Mouse (Mus musculus): ENCODE results near the gene Ttyh1. TPM values are rescaled to one million over a fixed set of nuclear protein-coding genes. Genes with fewer than 3 reads are reported as not detected.
A peak's percentile ranks its signal among the peaks of the same experiment; 100 is the strongest.

Ttyh1 gene
- total and polyA plus RNA-seq, 2 experiments = 0.65 to 2.4 TPM

- TF ChIP-seq CTCF (IDR thresholded peaks at IDR 0.05; ENCODE audit: low read depth, low read length) = no peak
- peak; percentile 38; the same call in 1 of the 2 replicates for TF ChIP-seq POLR2A (IDR thresholded peaks at IDR 0.05; ENCODE audit: extremely low read depth, insufficient read depth, low read length)
- WGBS = under 1% methylated on average over 64 of the region's 64 CpGs
- Histone ChIP-seq H3K4me3 (ENCODE audit: insufficient read depth, low read depth, low read length) (peak overlapping the region; percentile 84), H3K27ac (replicated peaks; ENCODE audit: insufficient read depth, low read depth, low read length) (peak overlapping the region; percentile 99), H3K9ac (ENCODE audit: low read depth, low read length) (peak overlapping the region; percentile 94), H3K27me3 (ENCODE audit: control insufficient read depth, insufficient read depth, low read length) (no peaks in the 10 kb centered on the region), H3K4me1 (ENCODE audit: control insufficient read depth, insufficient read depth, low read length) (peaks cover 10% of the 10 kb centered on the region; the same call in 1 of the 2 replicates), H3K79me2 (ENCODE audit: control insufficient read depth, insufficient read depth, low read length) (no peaks in the 10 kb centered on the region), H3K36me3 (ENCODE audit: control insufficient read depth, insufficient read depth, low read length) (peaks cover 9% of the 10 kb centered on the region)
- peak; percentile 91 for DNase-seq (ENCODE audit: extremely low read depth, low read depth, low spot score)
Measured at GRCm38 (mm10) chr7:4149209-4150054, 30.2 kb downstream of the Ttyh1 start.

- Histone ChIP-seq H3K27me3 (ENCODE audit: control insufficient read depth, insufficient read depth, low read length) (no peaks in the 10 kb centered on the region), H3K4me1 (ENCODE audit: control insufficient read depth, insufficient read depth, low read length) (peaks cover 10% of the 10 kb centered on the region; the same call in 1 of the 2 replicates), H3K79me2 (ENCODE audit: control insufficient read depth, insufficient read depth, low read length) (no peaks in the 10 kb centered on the region), H3K27ac (replicated peaks; ENCODE audit: insufficient read depth, low read depth, low read length) (peak within 1 kb of the TSS; percentile 99), H3K4me3 (ENCODE audit: insufficient read depth, low read depth, low read length) (peak within 1 kb of the TSS; percentile 84), H3K36me3 (ENCODE audit: control insufficient read depth, insufficient read depth, low read length) (peaks cover 5% of the 10 kb centered on the region; the same call in 1 of the 2 replicates), H3K9ac (ENCODE audit: low read depth, low read length) (peak within 1 kb of the TSS; percentile 94)
- TF ChIP-seq CTCF (IDR thresholded peaks at IDR 0.05; ENCODE audit: low read depth, low read length) (no peak), POLR2A (IDR thresholded peaks at IDR 0.05; ENCODE audit: extremely low read depth, insufficient read depth, low read length) (no peak)
- 4% methylated on average over 14 of the region's 14 CpGs for WGBS
- peak; percentile 79 for DNase-seq (ENCODE audit: extremely low read depth, low read depth, low spot score)
Measured at GRCm38 (mm10) chr7:4150059-4150541, 30.9 kb downstream of the Ttyh1 start, which contains the start of gene Leng9. TSS of gene Leng9 (minus strand) at chr7:4150374.

- peak; percentile 99 for DNase-seq (ENCODE audit: extremely low read depth, low read depth, low spot score)
- Histone ChIP-seq H3K4me3 (ENCODE audit: insufficient read depth, low read depth, low read length) (peak overlapping the region; percentile 33; the same call in 1 of the 2 replicates), H3K9ac (ENCODE audit: low read depth, low read length) (peak overlapping the region; percentile 32; the same call in 1 of the 2 replicates), H3K36me3 (ENCODE audit: control insufficient read depth, insufficient read depth, low read length) (peaks cover 2% of the 10 kb centered on the region; the same call in 1 of the 2 replicates), H3K27me3 (ENCODE audit: control insufficient read depth, insufficient read depth, low read length) (no peaks in the 10 kb centered on the region), H3K4me1 (ENCODE audit: control insufficient read depth, insufficient read depth, low read length) (peaks cover 10% of the 10 kb centered on the region; the same call in 1 of the 2 replicates), H3K79me2 (ENCODE audit: control insufficient read depth, insufficient read depth, low read length) (no peaks in the 10 kb centered on the region), H3K27ac (replicated peaks; ENCODE audit: insufficient read depth, low read depth, low read length) (peak overlapping the region; percentile 99)
- WGBS = 13% methylated on average over 14 of the region's 14 CpGs
- TF ChIP-seq CTCF (IDR thresholded peaks at IDR 0.05; ENCODE audit: low read depth, low read length) (no peak), POLR2A (IDR thresholded peaks at IDR 0.05; ENCODE audit: extremely low read depth, insufficient read depth, low read length) (0 out of 2 replicates have a peak, but pooled peaks have one; percentile 10)
Measured at GRCm38 (mm10) chr7:4150811-4151221, 31.6 kb downstream of the Ttyh1 start.

- Histone ChIP-seq H3K4me3 (ENCODE audit: insufficient read depth, low read depth, low read length) (peak overlapping the region; percentile 33), H3K27me3 (ENCODE audit: control insufficient read depth, insufficient read depth, low read length) (no peaks in the 10 kb centered on the region), H3K9ac (ENCODE audit: low read depth, low read length) (peak overlapping the region; percentile 32), H3K79me2 (ENCODE audit: control insufficient read depth, insufficient read depth, low read length) (no peaks in the 10 kb centered on the region), H3K27ac (replicated peaks; ENCODE audit: insufficient read depth, low read depth, low read length) (peak overlapping the region; percentile 36), H3K4me1 (ENCODE audit: control insufficient read depth, insufficient read depth, low read length) (peaks cover 10% of the 10 kb centered on the region; the same call in 1 of the 2 replicates), H3K36me3 (ENCODE audit: control insufficient read depth, insufficient read depth, low read length) (peaks cover 2% of the 10 kb centered on the region; the same call in 1 of the 2 replicates)
- WGBS = 32% methylated on average over 22 of the region's 22 CpGs
- no peak for DNase-seq (ENCODE audit: extremely low read depth, low read depth, low spot score)
- TF ChIP-seq POLR2A (IDR thresholded peaks at IDR 0.05; ENCODE audit: extremely low read depth, insufficient read depth, low read length) (no peak), CTCF (IDR thresholded peaks at IDR 0.05; ENCODE audit: low read depth, low read length) (no peak)
Measured at GRCm38 (mm10) chr7:4151241-4151640, 32.0 kb downstream of the Ttyh1 start.

- no peak for DNase-seq (ENCODE audit: extremely low read depth, low read depth, low spot score)
- peaks cover 3% of the 10 kb centered on the region; the same call in 1 of the 2 replicates for H3K4me1 ChIP-seq (ENCODE audit: control insufficient read depth, insufficient read depth, low read length)
- WGBS = 84% methylated on average over 5 of the region's 5 CpGs
- TF ChIP-seq CTCF (IDR thresholded peaks at IDR 0.05; ENCODE audit: low read depth, low read length) = no peak
- TF ChIP-seq POLR2A (IDR thresholded peaks at IDR 0.05; ENCODE audit: extremely low read depth, insufficient read depth, low read length) = no peak
- no peak overlapping the region for H3K27ac ChIP-seq (replicated peaks; ENCODE audit: insufficient read depth, low read depth, low read length)
- no peaks in the 10 kb centered on the region for H3K79me2 ChIP-seq (ENCODE audit: control insufficient read depth, insufficient read depth, low read length)
- no peaks in the 10 kb centered on the region for H3K27me3 ChIP-seq (ENCODE audit: control insufficient read depth, insufficient read depth, low read length)
- H3K4me3 ChIP-seq (ENCODE audit: insufficient read depth, low read depth, low read length) = no peak overlapping the region
- no peaks in the 10 kb centered on the region for H3K36me3 ChIP-seq (ENCODE audit: control insufficient read depth, insufficient read depth, low read length)
- H3K9ac ChIP-seq (ENCODE audit: low read depth, low read length) = no peak overlapping the region
Measured at GRCm38 (mm10) chr7:4154356-4154755, 35.1 kb downstream of the Ttyh1 start.

All from liver, adult 2 months (tissue).